Mouse (Mus musculus) lung, postnatal 10 days (tissue): ENCODE measurements at regions not wholly inside any gene's neighbourhood (a gene's known extent, or its start where the extent isn't known, plus 50 kb on each side); places are given as distances from the start of the nearest gene placed in this dataset.

ENCODE experiments used
- DNase-seq: peaks from one replicate; pipeline ENCODE4 v3.0.0; 2021

- DNase-seq = peak; percentile 66
Observed at GRCm38 (mm10) chr2:133020173-133020837, 74.6 kb upstream of the Fermt1 start.

GRCm38 (mm10) chr2:133021244-133021643 lies 75.5 kb upstream of the Fermt1 start:
- no peak for DNase-seq

- no peak for DNase-seq
Observed at GRCm38 (mm10) chr2:133027038-133027437, 81.3 kb upstream of the Fermt1 start.

GRCm38 (mm10) chr2:133035421-133035820 lies 89.7 kb upstream of the Fermt1 start:
- DNase-seq = no peak

- DNase-seq = no peak
Observed at GRCm38 (mm10) chr2:133040708-133041107, 95.0 kb upstream of the Fermt1 start.

GRCm38 (mm10) chr2:133077698-133078356 lies 132.1 kb upstream of the Fermt1 start:
- no peak for DNase-seq

- no peak for DNase-seq
Observed at GRCm38 (mm10) chr2:133090976-133091375, 145.3 kb upstream of the Fermt1 start.

- peak; percentile 76 for DNase-seq
Observed at GRCm38 (mm10) chr2:133113642-133114041, 167.9 kb upstream of the Fermt1 start.

GRCm38 (mm10) chr2:133118651-133119050 lies 172.9 kb upstream of the Fermt1 start:
- DNase-seq = peak; percentile 13

- no peak for DNase-seq
Observed at GRCm38 (mm10) chr2:133125212-133125801, 179.6 kb upstream of the Fermt1 start.

GRCm38 (mm10) chr2:133134878-133135277 lies 189.2 kb upstream of the Fermt1 start:
- no peak for DNase-seq

GRCm38 (mm10) chr2:133138877-133139276 lies 193.2 kb upstream of the Fermt1 start:
- DNase-seq = no peak

GRCm38 (mm10) chr2:133141341-133142035 lies 195.8 kb upstream of the Fermt1 start:
- DNase-seq = peak; percentile 87

GRCm38 (mm10) chr2:133152461-133152860 lies 206.8 kb upstream of the Fermt1 start:
- no peak for DNase-seq

- peak; percentile 47 for DNase-seq
Observed at GRCm38 (mm10) chr2:133156537-133156936, 210.8 kb upstream of the Fermt1 start.

- no peak for DNase-seq
Observed at GRCm38 (mm10) chr2:133158206-133158605, 212.5 kb upstream of the Fermt1 start.

GRCm38 (mm10) chr2:133159398-133159797 lies 213.7 kb upstream of the Fermt1 start:
- no peak for DNase-seq

GRCm38 (mm10) chr2:133176411-133176810 lies 230.7 kb upstream of the Fermt1 start:
- no peak for DNase-seq

- DNase-seq = no peak
Observed at GRCm38 (mm10) chr2:133181216-133181615, 235.5 kb upstream of the Fermt1 start.

- DNase-seq = no peak
Observed at GRCm38 (mm10) chr2:133182920-133183319, 237.2 kb upstream of the Fermt1 start.

- DNase-seq = no peak
Observed at GRCm38 (mm10) chr2:133204295-133204866, 258.7 kb upstream of the Fermt1 start.

GRCm38 (mm10) chr2:133208498-133208897 lies 262.8 kb upstream of the Fermt1 start:
- DNase-seq = no peak
